Mouse (Mus musculus): ENCODE data around the gene Krt32.

Gene Krt32

DNA sequence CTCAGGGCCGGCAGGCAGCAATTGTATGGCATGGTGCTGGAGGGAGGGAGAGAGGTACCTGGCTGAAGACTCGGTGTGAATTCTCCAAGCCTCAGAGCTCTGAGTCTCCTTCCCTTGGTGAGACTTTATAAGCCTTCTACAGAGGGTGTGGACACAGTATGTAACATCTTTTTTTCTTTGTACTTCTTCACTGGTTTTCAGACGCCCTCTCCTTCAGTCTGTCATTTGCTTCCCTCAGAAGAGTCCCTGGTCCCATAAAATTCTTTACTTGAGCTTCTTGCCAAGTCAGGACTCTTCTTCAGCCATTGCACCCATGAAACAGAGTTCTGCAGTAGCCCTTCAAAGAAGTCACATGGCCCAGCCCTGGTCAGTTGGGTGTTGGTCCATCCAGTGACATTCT is 37.6 kb downstream of the Krt32 start, which contains the start of gene Krt31:
Gene Krt31 (minus strand): TSS at position 101 of the 400 bp plus-strand sequence.
- no peak for DNase-seq (ENCODE audit: low read depth)

DNA sequence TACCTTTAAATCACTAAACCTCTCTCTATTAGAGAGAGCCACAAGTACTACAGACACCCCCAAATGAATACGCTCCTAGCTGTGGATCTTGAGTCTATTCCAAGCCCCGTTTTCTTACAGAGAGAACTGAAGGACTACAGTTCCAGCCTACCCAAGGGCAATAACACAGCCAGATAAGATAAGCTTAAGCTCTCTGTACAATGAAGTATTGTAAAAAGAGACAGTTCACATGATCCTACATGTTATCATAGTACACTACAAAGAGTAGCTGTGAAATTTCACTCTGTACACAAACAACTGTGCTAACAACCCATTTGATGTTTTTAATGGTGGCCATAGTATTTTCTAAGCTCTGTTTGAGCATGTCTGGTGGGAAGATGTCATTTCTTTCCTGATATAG is 40.8 kb downstream of the Krt32 start:
- DNase-seq (ENCODE audit: low read depth) = no peak

DNA sequence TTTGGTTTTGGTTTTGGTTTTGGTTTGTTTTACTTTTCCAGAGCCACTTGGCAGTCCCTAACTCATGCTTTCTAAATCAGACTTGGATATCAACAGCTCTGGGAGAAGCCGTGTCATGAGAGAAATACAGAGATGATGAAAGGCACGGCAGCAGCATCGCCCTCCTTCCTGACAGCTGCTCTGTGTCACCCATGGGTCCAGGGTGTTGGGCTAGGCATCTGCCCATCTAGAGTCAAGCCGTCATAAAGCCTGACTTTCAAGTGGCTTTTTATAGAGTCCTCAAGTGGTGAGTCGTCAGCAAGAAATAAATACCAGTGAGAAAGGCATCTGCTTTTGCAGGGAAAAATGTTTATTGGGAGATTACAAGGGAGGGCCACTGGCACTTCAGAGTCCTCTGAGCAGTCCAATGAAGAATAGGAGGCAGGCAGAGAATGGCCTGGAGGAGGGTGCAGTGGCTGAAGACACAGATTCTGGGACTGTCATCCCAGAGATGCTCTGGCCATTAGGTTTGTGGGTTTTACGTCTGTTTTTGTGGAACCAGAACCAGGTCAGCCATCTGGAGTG is 41.6 kb downstream of the Krt32 start:
- DNase-seq (ENCODE audit: low read depth) = no peak

DNA sequence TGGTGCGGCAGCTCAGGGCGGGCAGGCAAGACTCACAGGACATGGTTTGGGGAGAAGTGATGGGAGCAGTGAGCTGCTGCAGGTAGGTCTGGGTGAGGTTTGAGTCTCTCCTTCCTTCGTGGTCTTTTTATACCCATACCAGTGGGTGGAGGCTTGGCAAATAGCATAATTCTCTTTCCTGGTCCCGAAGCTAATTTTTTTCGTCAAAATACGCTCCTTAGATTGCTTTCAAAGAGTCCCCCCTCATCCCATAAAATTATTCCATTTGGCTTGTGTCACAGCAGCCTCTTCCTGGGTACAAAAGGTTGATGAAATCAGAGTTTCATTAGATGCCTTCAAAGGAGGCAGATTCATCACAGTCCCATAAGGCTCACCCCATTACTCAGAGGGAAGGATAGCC is 46.6 kb downstream of the Krt32 start, which contains the start of gene Krt34:
Gene Krt34 (minus strand): TSS at position 101 of the 400 bp plus-strand sequence.
- DNase-seq (ENCODE audit: low read depth) = no peak
